Mouse (Mus musculus) MEL (cell line): ENCODE data around the gene Map7. TPM values are rescaled to one million over a fixed set of nuclear protein-coding genes. Genes with fewer than 3 reads are reported as not detected.

ENCODE experiments used
- DNase-seq: peaks from one replicate; pipeline ENCODE4 v3.0.0; 2011; ENCODE audit warnings: low read depth, low spot score
- H3K27ac ChIP-seq: 2 replicates; pipeline ENCODE4 v1.5.1; 2012; ENCODE audit warnings: low read depth, mild to moderate bottlenecking, control low read depth, low read length, moderate library complexity; ENCODE audit not compliant: control insufficient read depth
- H3K27me3 ChIP-seq, 2 experiments: fragments of 150-350 bp in 1 of 2; sonication (generic) in 1 of 2; 2 replicates each; pipeline ENCODE4 v1.6.1; 2012; ENCODE audit warnings: low read length in 2 of 2, mild to moderate bottlenecking in 2 of 2, improper control_type of control experiment in 1 of 2, moderate library complexity in 1 of 2; ENCODE audit not compliant: insufficient read depth in 2 of 2, control insufficient read depth in 1 of 2
- H3K36me3 ChIP-seq, 2 experiments: 2 replicates each; pipeline ENCODE4 v1.6.1; 2012 to 2014; ENCODE audit warnings: low read length in 2 of 2, improper control_type of control experiment in 1 of 2, inconsistent platforms in 1 of 2, mild to moderate bottlenecking in 1 of 2; ENCODE audit not compliant: insufficient read depth in 2 of 2, control insufficient read depth in 1 of 2
- H3K4me1 ChIP-seq, 2 experiments: fragments of 150-350 bp in 1 of 2; sonication (generic) in 1 of 2; 2 replicates each; pipeline ENCODE4 v1.6.1; 2012; ENCODE audit warnings: low read length in 2 of 2, improper control_type of control experiment in 1 of 2, mild to moderate bottlenecking in 1 of 2; ENCODE audit not compliant: insufficient read depth in 2 of 2, control insufficient read depth in 1 of 2
- H3K4me3 ChIP-seq, 2 experiments: fragments of 150-350 bp in 1 of 2; sonication (generic) in 1 of 2; 2 replicates each; pipeline ENCODE4 v1.5.1; 2012; ENCODE audit warnings: low read depth in 2 of 2, low read length in 2 of 2, mild to moderate bottlenecking in 2 of 2, moderate library complexity in 2 of 2, control low read depth in 1 of 2, improper control_type of control experiment in 1 of 2; ENCODE audit not compliant: control insufficient read depth in 1 of 2, insufficient read depth in 1 of 2
- H3K79me2 ChIP-seq: 2 replicates; pipeline ENCODE4 v1.6.1; 2012; ENCODE audit warnings: mild to moderate bottlenecking, low read length, moderate library complexity; ENCODE audit not compliant: control insufficient read depth, poor library complexity, insufficient read depth
- H3K9ac ChIP-seq: 2 replicates; pipeline ENCODE4 v1.6.1; 2012; ENCODE audit warnings: low read depth, mild to moderate bottlenecking, control low read depth, low read length, moderate library complexity; ENCODE audit not compliant: control insufficient read depth, poor library complexity, severe bottlenecking
- H3K9me3 ChIP-seq: fragments of 150-350 bp; sonication (generic); replicated peaks from 2 replicates; pipeline ENCODE4 v1.6.1; 2012; ENCODE audit warnings: mild to moderate bottlenecking, low read length, improper control_type of control experiment, moderate library complexity; ENCODE audit not compliant: insufficient read depth
- CHD2 ChIP-seq: IDR thresholded peaks from 2 replicates; pipeline ENCODE4 v1.6.1; 2011; ENCODE audit warnings: low read length, improper control_type of control experiment
- E2F4 ChIP-seq: IDR thresholded peaks from 2 replicates; pipeline ENCODE4 v1.6.1; 2011; ENCODE audit warnings: low read depth, low read length, improper control_type of control experiment, borderline replicate concordance
- ELF1 ChIP-seq: IDR thresholded peaks from 2 replicates; pipeline ENCODE4 v1.6.1; 2014; ENCODE audit warnings: low read depth, mild to moderate bottlenecking, inconsistent platforms, low read length, improper control_type of control experiment, moderate library complexity
- ETS1 ChIP-seq: IDR thresholded peaks from 2 replicates; pipeline ENCODE4 v1.6.1; 2012; ENCODE audit warnings: low read depth, mild to moderate bottlenecking, inconsistent platforms, low read length, improper control_type of control experiment, moderate library complexity
- GABPA ChIP-seq: IDR thresholded peaks from 2 replicates; pipeline ENCODE4 v1.6.1; 2012; ENCODE audit warnings: low read depth, mild to moderate bottlenecking, inconsistent platforms, low read length, improper control_type of control experiment, moderate library complexity
- HCFC1 ChIP-seq: IDR thresholded peaks from 2 replicates; pipeline ENCODE4 v1.6.1; 2012; ENCODE audit warnings: low read depth, mild to moderate bottlenecking, inconsistent platforms, low read length, improper control_type of control experiment, moderate library complexity
- MAFK ChIP-seq: IDR thresholded peaks from 2 replicates; pipeline ENCODE4 v1.6.1; 2011; ENCODE audit warnings: low read depth, mild to moderate bottlenecking, low read length, improper control_type of control experiment, borderline replicate concordance
- MAZ ChIP-seq: IDR thresholded peaks from 2 replicates; pipeline ENCODE4 v1.6.1; 2012; ENCODE audit warnings: low read depth, mild to moderate bottlenecking, inconsistent platforms, low read length, improper control_type of control experiment
- MEF2A ChIP-seq: IDR thresholded peaks from 2 replicates; pipeline ENCODE4 v1.6.1; 2014; ENCODE audit warnings: low read depth, mild to moderate bottlenecking, inconsistent platforms, low read length, improper control_type of control experiment; ENCODE audit not compliant: poor library complexity, insufficient replicate concordance, severe bottlenecking; ENCODE audit errors: extremely low read depth
- MXI1 ChIP-seq: IDR thresholded peaks from 2 replicates; pipeline ENCODE4 v1.6.1; 2011; ENCODE audit warnings: mild to moderate bottlenecking, low read depth, low read length, improper control_type of control experiment
- NELFE ChIP-seq: IDR thresholded peaks from 2 replicates; pipeline ENCODE4 v1.6.1; 2011; ENCODE audit warnings: low read depth, low read length, improper control_type of control experiment
- NRF1 ChIP-seq: IDR thresholded peaks from 2 replicates; pipeline ENCODE4 v1.6.1; 2014; ENCODE audit warnings: low read depth, mild to moderate bottlenecking, inconsistent platforms, low read length, improper control_type of control experiment, moderate library complexity; ENCODE audit not compliant: poor library complexity, insufficient read depth, severe bottlenecking
- RAD21 ChIP-seq: IDR thresholded peaks from 2 replicates; pipeline ENCODE4 v1.6.1; 2011; ENCODE audit warnings: mild to moderate bottlenecking, low read depth, low read length, improper control_type of control experiment
- RCOR1 ChIP-seq: IDR thresholded peaks from 2 replicates; pipeline ENCODE4 v1.6.1; 2012; ENCODE audit warnings: low read depth, mild to moderate bottlenecking, inconsistent platforms, low read length, improper control_type of control experiment
- SMC3 ChIP-seq: IDR thresholded peaks from 2 replicates; pipeline ENCODE4 v1.6.1; 2011; ENCODE audit warnings: low read depth, low read length, improper control_type of control experiment
- TAL1 ChIP-seq: IDR thresholded peaks from 2 replicates; pipeline ENCODE4 v1.6.1; 2012; ENCODE audit warnings: mild to moderate bottlenecking, inconsistent platforms, low read length, moderate library complexity, mixed read lengths
- TCF12 ChIP-seq: IDR thresholded peaks from 2 replicates; pipeline ENCODE4 v1.6.1; 2014; ENCODE audit warnings: low read depth, mild to moderate bottlenecking, inconsistent platforms, low read length, improper control_type of control experiment, moderate library complexity
- UBTF ChIP-seq: IDR thresholded peaks from 2 replicates; pipeline ENCODE4 v1.6.1; 2012; ENCODE audit warnings: low read depth, mild to moderate bottlenecking, inconsistent platforms, low read length, improper control_type of control experiment, moderate library complexity, borderline replicate concordance; ENCODE audit not compliant: insufficient read depth
- USF1 ChIP-seq: IDR thresholded peaks from 2 replicates; pipeline ENCODE4 v1.6.1; 2014; ENCODE audit warnings: low read depth, mild to moderate bottlenecking, inconsistent platforms, low read length, improper control_type of control experiment, moderate library complexity
- USF2 ChIP-seq, 2 experiments: IDR thresholded peaks; 2 replicates each; pipeline ENCODE4 v1.6.1; 2011 to 2012; ENCODE audit warnings: improper control_type of control experiment in 2 of 2, low read length in 2 of 2, borderline replicate concordance in 1 of 2, inconsistent platforms in 1 of 2, low read depth in 1 of 2, mild to moderate bottlenecking in 1 of 2; ENCODE audit not compliant: insufficient read depth in 1 of 2
- ZC3H11A ChIP-seq: IDR thresholded peaks from 2 replicates; pipeline ENCODE4 v1.6.1; 2012; ENCODE audit warnings: low read depth, mild to moderate bottlenecking, inconsistent platforms, low read length, improper control_type of control experiment
- polyA plus RNA-seq, 2 experiments: library from polyadenylated mRNA; stranded (reverse) in 1 of 2; unstranded in 1 of 2; fragments of >175 nt in 1 of 2; fragments of >200 nt in 1 of 2; gene quantifications; 2 replicates each; pipeline versions ENCODE4 v1.2.1 to v1.2.4; 2012; ENCODE audit warnings: low replicate concordance in 2 of 2, low read depth in 1 of 2; ENCODE audit not compliant: insufficient read length in 2 of 2, insufficient read depth in 1 of 2, missing spikeins in 1 of 2
- total RNA-seq: library from RNA; depleted of rRNA; stranded (reverse); fragments of 300-350 nt; gene quantifications from 2 replicates; pipeline ENCODE4 v1.2.3, GENCODE M21; 2012

Gene Map7
- total and polyA plus RNA-seq, 3 experiments: 3.1 to 9.5 TPM; not detected in 1

DNA sequence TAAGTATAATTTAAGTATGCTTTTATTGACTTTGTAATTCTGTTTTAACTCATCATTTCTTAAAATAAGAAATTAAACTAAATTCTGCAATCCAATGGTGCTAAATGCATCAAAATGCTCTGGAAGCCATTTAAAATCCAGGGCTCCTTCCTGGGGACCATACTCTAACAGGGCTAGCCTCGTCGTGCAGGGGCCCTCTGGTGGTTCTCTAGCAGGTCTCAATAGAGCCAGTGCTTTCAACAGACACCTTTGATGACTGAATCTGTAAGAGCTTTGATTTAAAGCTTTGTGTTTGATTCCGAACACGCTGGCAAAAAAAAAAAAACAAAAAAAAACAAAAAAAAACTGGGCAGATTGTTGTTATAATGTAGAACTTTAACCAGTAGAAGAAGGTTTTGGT is 70.6 kb downstream of the Map7 start:
- Histone ChIP-seq H3K27ac (no peak overlapping the region), H3K79me2 (no peaks in the 10 kb centered on the region), H3K9ac (no peak overlapping the region), H3K4me3 (no peak overlapping the region), H3K36me3 (no peaks in the 10 kb centered on the region), H3K9me3 (no peaks in the 10 kb centered on the region), H3K4me1 (no peaks in the 10 kb centered on the region), H3K27me3 (no peaks in the 10 kb centered on the region)
- TF ChIP-seq UBTF (no peak), NRF1 (no peak), USF1 (no peak), TCF12 (no peak), MEF2A (no peak), GABPA (no peak), E2F4 (no peak), MAFK (no peak), RAD21 (no peak), HCFC1 (no peak), TAL1 (no peak), NELFE (no peak), CHD2 (no peak), MAZ (no peak), ELF1 (no peak)
- no peak for DNase-seq

DNA sequence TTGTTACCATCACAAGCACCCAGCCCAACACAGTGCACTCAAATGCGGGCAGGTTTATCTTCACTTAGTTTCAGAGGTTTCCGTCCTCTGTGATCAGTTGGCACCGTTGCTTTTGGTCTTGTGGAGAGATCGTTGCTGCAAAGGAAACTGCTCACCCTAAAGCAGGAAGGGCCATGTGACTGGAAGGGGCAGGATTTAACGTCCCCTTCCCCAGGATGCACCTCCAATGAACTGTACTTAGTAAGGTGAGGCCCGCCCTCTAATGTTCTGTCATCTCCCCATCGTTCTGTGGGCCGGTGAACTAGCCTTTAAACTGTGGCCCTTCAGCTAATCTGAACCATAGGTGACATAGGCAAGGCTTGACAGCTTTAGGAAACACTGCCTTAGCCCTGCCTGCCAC is 71.3 kb downstream of the Map7 start:
- Histone ChIP-seq H3K4me3 (no peak overlapping the region), H3K27ac (no peak overlapping the region), H3K36me3 (no peaks in the 10 kb centered on the region), H3K9me3 (no peaks in the 10 kb centered on the region), H3K4me1 (no peaks in the 10 kb centered on the region), H3K9ac (no peak overlapping the region), H3K79me2 (no peaks in the 10 kb centered on the region), H3K27me3 (no peaks in the 10 kb centered on the region)
- DNase-seq: no peak
- no peak for TF ChIP-seq GABPA
- no peak for TF ChIP-seq ETS1
- no peak for TF ChIP-seq USF2 (IDR thresholded peaks at IDR 0.05; ENCODE audit: borderline replicate concordance in 1 of 2, insufficient read depth in 1 of 2, low read depth in 1 of 2, low read length in 2 of 2)
- no peak for TF ChIP-seq MAFK
- no peak for TF ChIP-seq NRF1
- TF ChIP-seq RCOR1: no peak
- no peak for TF ChIP-seq SMC3
- no peak for TF ChIP-seq HCFC1
- no peak for TF ChIP-seq ZC3H11A
- TF ChIP-seq MXI1: no peak
